Mouse (Mus musculus) thymus, postnatal 14 days (tissue): ENCODE data around the gene Cops3.

Source experiments
- DNase-seq: peaks from one replicate; pipeline ENCODE4 v3.0.0; 2021

Cops3 gene

GRCm38 (mm10) chr11:59777259-59777658 is 62.4 kb downstream of the Cops3 start:
- DNase-seq: no peak

DNA sequence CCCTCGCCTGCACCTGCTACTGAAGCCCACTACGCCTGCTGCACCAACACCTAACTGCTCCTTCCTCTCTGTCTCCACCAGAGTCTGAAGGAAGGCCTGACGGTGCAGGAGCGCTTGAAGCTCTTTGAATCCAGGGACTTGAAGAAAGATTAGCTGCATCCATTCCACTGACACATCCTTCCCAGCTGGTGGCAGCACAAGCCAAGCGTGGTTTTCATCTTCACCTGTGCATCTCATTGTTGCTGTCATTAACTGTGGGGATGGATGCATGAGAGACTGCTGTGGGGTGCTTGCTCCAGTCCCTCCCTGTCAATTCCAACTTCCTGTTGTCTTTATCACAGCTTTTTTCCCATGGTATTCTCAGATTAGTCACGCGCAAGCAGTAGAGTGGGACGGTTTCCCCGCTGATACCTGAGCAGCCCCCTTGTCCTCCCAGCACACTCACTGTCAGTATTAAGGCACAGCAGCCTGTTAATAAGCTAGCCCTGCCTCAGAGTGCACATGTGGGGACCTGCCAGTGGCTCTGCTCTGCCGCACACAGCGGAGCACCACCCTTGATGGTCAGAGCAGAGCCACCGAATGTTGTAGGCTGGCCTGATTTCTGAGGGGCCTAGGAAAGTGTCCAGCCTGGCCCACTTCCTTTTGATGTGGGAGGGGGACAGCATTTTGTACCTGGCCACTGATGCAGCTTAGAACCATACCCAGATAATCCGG is 64.0 kb downstream of the Cops3 start:
- DNase-seq: no peak

DNA sequence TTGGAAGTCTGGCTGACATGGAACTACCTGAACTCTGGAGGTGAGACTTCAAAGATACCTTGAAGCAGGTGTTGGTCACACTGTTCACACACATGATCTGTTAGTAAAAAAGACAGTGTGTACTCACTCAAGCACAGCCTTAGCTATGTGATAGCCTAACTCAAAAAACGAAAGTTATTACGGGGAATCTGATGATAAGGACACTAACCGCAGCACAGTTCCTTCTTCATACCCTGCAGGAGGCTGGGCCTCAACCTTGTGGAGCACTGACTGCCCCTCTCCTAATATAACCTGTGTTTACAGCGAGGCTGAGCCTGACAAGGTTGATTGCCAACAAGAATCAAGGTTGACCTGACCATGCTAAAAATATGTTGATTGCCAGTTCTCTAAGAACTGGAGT is 65.1 kb downstream of the Cops3 start:
- DNase-seq: no peak

GRCm38 (mm10) chr11:59772902-59773301 is 66.7 kb downstream of the Cops3 start:
- DNase-seq: no peak

- no peak for DNase-seq
Measured at GRCm38 (mm10) chr11:59772291-59772690, 67.3 kb downstream of the Cops3 start.

GRCm38 (mm10) chr11:59770753-59771152 is 68.9 kb downstream of the Cops3 start:
- DNase-seq: no peak

DNA sequence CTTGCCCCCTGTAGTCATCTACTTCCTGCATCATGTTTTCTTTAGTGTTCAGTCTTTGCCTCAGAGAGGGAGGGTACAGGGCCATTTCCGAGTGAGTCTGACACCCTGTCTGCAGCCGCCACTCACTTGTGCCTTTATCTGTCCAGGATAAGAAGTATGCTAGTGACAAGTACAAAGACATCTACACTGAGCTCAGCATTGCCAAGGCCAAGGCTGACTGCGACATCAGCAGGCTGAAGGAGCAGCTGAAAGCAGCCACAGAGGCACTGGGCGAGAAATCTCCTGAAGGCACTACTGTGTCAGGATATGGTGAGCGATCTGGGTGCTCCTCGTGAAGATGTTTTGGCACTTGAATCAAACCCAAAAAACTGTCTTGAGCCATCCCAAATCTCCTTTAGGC is 69.9 kb downstream of the Cops3 start:
- DNase-seq: no peak

DNA sequence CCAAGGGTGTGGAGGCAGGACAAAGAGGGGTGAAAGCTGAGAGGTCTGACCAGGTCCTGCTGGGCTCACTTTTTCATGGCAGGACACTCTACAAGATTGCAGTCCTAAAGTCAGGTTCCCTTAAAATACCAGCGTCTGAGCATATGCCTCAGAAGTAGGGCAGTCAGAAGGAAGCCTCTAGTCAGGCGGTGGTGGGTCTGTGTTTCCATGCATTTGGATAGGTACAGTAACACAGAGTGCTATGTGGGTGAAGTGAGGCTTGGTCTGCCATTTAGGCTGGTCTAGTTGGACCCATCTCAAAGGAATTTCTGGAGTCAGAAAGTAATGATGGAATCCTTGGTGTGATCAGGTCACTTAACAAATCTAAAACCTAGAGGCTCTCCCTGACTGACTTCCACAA is 70.3 kb downstream of the Cops3 start:
- no peak for DNase-seq
